Mouse (Mus musculus): ENCODE data around the gene Ankrd40. TPM values are rescaled to one million over a fixed set of nuclear protein-coding genes. Genes with fewer than 3 reads are reported as not detected.
A peak's percentile ranks its signal among the peaks of the same experiment; 100 is the strongest.

Ankrd40 gene
- polyA plus RNA-seq, 1 experiment from 2014 or later, result 27.4 TPM

DNA sequence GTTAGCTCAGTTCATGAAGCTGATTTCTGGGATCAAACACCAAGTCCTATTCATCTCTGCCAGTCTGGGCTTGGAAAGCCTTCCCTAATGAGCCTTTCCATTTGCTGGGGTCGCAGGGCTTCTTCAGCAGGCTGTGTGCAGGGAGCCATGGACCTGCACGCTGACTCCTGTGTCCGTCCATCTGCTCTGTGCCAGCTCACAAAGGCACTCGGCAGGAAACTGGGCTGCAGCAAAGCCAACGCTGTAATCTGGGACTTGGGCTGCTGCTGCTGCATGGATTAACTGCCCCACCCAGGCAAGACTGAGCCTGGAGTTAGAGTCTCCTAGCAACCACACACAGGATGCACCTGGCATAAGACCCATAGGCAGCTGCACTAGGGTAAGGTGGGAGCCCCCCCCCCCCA, 16.2 kb downstream of the Ankrd40 start:
- peak; percentile 85 for DNase-seq (ENCODE audit: low spot score, missing footprints)

DNA sequence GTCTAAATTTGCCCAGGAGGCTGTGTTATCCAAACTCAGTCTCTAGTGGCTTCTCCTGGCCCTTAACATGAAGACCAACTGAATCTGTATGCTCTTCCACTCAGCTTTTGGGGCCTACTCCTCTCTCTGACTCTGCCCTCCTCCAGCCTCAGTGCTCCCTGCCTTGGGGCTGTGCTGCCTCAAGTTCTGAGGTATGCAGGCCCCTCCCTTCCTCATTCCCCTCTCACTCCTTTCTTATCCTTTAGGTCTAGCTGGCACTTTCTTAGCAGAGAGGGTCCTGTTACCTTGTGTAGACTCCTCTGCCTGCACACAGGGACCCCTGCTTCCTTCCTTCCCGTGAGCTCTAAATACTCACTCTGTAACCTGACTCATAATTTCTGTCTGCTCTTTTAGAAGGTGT, 16.7 kb downstream of the Ankrd40 start:
- H3K36me3 ChIP-seq (ENCODE audit: control insufficient read depth, insufficient read depth, low read length), result peaks cover 4% of the 10 kb centered on the region; the same call in 1 of the 2 replicates
- H3K4me2 ChIP-seq, result no peak overlapping the region
- DNase-seq (ENCODE audit: low spot score, missing footprints) (peak; percentile 86), ATAC-seq (ENCODE audit: low FRiP score) (no peak)
- no peaks in the 10 kb centered on the region for H3K9me3 ChIP-seq (ENCODE audit: control insufficient read depth, low read length)
- no peak overlapping the region for H3K4me3 ChIP-seq (ENCODE audit: low read depth, low read length)
- peaks cover 41% of the 10 kb centered on the region for H3K4me1 ChIP-seq (ENCODE audit: control insufficient read depth, insufficient read depth, low read length)
- H3K27me3 ChIP-seq (ENCODE audit: control insufficient read depth, insufficient read depth, low read length), result 0 out of 2 replicates have a peak, but pooled peaks cover 2% of the 10 kb centered on the region
- WGBS, result 76% methylated on average over 1 of the region's 1 CpGs
- H3K9ac ChIP-seq (ENCODE audit: low read length), result no peak overlapping the region
- peak overlapping the region; percentile 7; the same call in 1 of the 2 replicates for H3K27ac ChIP-seq (ENCODE audit: low read depth, low read length)

More for the DNA sequence above, 16.2 kb downstream of the Ankrd40 start:
- no peak overlapping the region for H3K4me2 ChIP-seq
- no peak overlapping the region for H3K4me3 ChIP-seq (ENCODE audit: low read depth, low read length)
- H3K36me3 ChIP-seq (ENCODE audit: control insufficient read depth, insufficient read depth, low read length), result peaks cover 6% of the 10 kb centered on the region; the same call in 1 of the 2 replicates
- H3K27ac ChIP-seq (ENCODE audit: low read depth, low read length), result peak overlapping the region; percentile 52
- ATAC-seq (ENCODE audit: low FRiP score), result peak; percentile 56
- 0 out of 2 replicates have a peak, but pooled peaks cover 2% of the 10 kb centered on the region for H3K27me3 ChIP-seq (ENCODE audit: control insufficient read depth, insufficient read depth, low read length)
- H3K4me1 ChIP-seq (ENCODE audit: control insufficient read depth, insufficient read depth, low read length), result peaks cover 41% of the 10 kb centered on the region
- WGBS, result 12% methylated on average over 5 of the region's 5 CpGs
- no peak overlapping the region for H3K9ac ChIP-seq (ENCODE audit: low read length)
- H3K9me3 ChIP-seq (ENCODE audit: control insufficient read depth, low read length), result no peaks in the 10 kb centered on the region

DNA sequence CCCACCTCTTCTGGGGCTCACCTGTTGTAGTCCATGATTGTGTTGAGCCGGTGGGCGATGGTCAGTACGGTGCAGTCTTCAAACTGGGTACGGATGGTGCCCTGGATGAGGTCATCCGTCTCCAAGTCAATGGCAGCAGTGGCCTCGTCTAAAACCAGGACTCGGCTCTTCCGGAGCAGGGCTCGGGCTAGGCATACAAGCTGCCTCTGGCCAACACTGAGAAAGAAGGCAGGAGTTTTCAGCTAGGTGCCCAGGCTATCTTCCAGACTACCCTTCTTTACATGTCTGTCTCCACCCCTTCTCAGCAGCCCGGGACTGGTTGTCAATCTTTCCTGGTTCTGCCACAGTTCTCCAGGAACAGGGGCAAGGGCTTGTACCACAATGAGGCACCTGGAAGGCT, 18.1 kb downstream of the Ankrd40 start:
- Histone ChIP-seq H3K36me3 (ENCODE audit: control insufficient read depth, insufficient read depth, low read length) (no peaks in the 10 kb centered on the region), H3K4me3 (ENCODE audit: low read depth, low read length) (no peak overlapping the region), H3K27ac (ENCODE audit: low read depth, low read length) (no peak overlapping the region), H3K9ac (ENCODE audit: low read length) (no peak overlapping the region), H3K4me2 (no peak overlapping the region), H3K4me1 (ENCODE audit: control insufficient read depth, insufficient read depth, low read length) (peaks cover 34% of the 10 kb centered on the region), H3K9me3 (ENCODE audit: control insufficient read depth, low read length) (no peaks in the 10 kb centered on the region), H3K27me3 (ENCODE audit: control insufficient read depth, insufficient read depth, low read length) (0 out of 2 replicates have a peak, but pooled peaks cover 2% of the 10 kb centered on the region)
- DNase-seq (ENCODE audit: low spot score, missing footprints) (no peak), ATAC-seq (ENCODE audit: low FRiP score) (no peak)
- WGBS, result 89% methylated on average over 10 of the region's 10 CpGs

DNA sequence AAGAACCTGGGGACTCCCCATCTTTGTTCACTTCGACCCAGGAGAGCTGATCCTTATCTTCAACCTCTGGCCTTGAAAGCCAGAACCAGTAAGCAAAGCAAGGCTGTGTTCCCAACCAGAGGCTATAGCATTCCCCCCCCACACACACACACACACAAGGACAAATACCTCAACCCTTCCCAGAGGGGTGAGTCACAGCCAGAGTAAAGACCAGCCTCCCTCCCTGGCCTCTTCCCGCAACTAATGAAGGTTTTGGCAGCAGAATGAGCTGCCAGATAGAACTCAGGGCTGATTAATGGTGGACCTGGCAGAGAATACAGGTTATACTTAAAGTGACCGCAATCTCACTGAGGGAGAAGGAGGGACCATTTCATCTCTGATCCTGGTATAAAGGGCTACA, 18.8 kb downstream of the Ankrd40 start:
- 75% methylated on average over 3 of the region's 3 CpGs for WGBS
- no peak for ATAC-seq (ENCODE audit: low FRiP score)
- no peak for DNase-seq (ENCODE audit: low spot score, missing footprints)

DNA sequence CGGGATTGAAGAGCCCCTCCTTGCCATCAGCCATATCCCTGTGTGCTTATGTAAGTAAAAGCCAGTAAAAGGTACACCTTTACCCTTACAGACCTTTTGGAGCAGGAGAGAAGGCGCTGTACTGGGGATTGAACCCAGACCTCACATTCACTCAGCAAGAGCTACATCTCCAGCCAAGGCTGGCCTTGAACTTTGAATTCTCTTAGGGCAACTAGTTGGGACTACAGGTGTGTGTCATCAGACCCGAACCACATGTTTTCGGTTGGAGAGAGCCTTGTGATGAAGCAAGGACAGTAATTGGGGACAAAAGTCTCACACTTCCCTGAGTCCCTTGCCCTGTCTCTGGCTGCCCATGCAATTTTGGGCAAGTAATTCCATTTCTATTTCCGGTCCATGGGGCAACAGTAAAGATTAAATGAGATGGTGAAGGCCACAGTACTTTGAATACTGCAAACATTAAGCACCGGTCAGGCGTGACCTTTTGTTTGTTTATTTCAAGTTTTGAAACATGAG, 19.3 kb downstream of the Ankrd40 start:
- H3K4me2 ChIP-seq, result no peak overlapping the region
- no peak overlapping the region for H3K27ac ChIP-seq (ENCODE audit: low read depth, low read length)
- no peaks in the 10 kb centered on the region for H3K36me3 ChIP-seq (ENCODE audit: control insufficient read depth, insufficient read depth, low read length)
- WGBS, result 87% methylated on average over 7 of the region's 7 CpGs
- no peak overlapping the region for H3K9ac ChIP-seq (ENCODE audit: low read length)
- peaks cover 24% of the 10 kb centered on the region for H3K4me1 ChIP-seq (ENCODE audit: control insufficient read depth, insufficient read depth, low read length)
- H3K27me3 ChIP-seq (ENCODE audit: control insufficient read depth, insufficient read depth, low read length), result 0 out of 2 replicates have a peak, but pooled peaks cover 2% of the 10 kb centered on the region
- ATAC-seq (ENCODE audit: low FRiP score), result no peak
- no peaks in the 10 kb centered on the region for H3K9me3 ChIP-seq (ENCODE audit: control insufficient read depth, low read length)
- H3K4me3 ChIP-seq (ENCODE audit: low read depth, low read length), result no peak overlapping the region
- DNase-seq (ENCODE audit: low spot score, missing footprints), result no peak

More for the DNA sequence above, 18.8 kb downstream of the Ankrd40 start:
- no peak overlapping the region for H3K9ac ChIP-seq (ENCODE audit: low read length)
- H3K9me3 ChIP-seq (ENCODE audit: control insufficient read depth, low read length), result no peaks in the 10 kb centered on the region
- no peaks in the 10 kb centered on the region for H3K36me3 ChIP-seq (ENCODE audit: control insufficient read depth, insufficient read depth, low read length)
- no peak overlapping the region for H3K4me3 ChIP-seq (ENCODE audit: low read depth, low read length)
- no peak overlapping the region for H3K27ac ChIP-seq (ENCODE audit: low read depth, low read length)
- H3K27me3 ChIP-seq (ENCODE audit: control insufficient read depth, insufficient read depth, low read length), result 0 out of 2 replicates have a peak, but pooled peaks cover 2% of the 10 kb centered on the region
- H3K4me1 ChIP-seq (ENCODE audit: control insufficient read depth, insufficient read depth, low read length), result peaks cover 29% of the 10 kb centered on the region
- H3K4me2 ChIP-seq, result no peak overlapping the region

DNA sequence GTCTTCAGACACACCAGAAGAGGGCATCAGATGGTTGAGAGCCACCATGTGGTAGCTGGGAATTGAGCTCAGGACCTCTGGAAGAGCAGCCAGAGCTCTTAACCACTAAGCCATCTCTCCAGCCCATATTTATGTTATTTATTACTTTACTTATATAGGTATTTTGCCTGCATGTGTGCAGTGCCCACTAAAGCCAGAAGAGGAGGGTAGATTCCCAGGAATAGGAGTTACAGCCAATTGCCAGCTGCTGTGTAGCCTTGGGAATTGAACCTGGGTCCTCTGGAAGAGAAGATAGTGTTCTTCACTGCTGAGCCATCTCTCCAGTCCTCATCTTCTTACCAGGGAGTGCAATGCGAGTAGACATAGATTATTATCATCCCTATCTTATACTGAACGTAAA, 22.0 kb downstream of the Ankrd40 start:
- DNase-seq (ENCODE audit: low spot score, missing footprints), result no peak
- no peaks in the 10 kb centered on the region for H3K9me3 ChIP-seq (ENCODE audit: control insufficient read depth, low read length)
- H3K4me3 ChIP-seq (ENCODE audit: low read depth, low read length), result no peak overlapping the region
- no peak for ATAC-seq (ENCODE audit: low FRiP score)
- no peak overlapping the region for H3K9ac ChIP-seq (ENCODE audit: low read length)
- H3K27ac ChIP-seq (ENCODE audit: low read depth, low read length), result no peak overlapping the region
- H3K4me1 ChIP-seq (ENCODE audit: control insufficient read depth, insufficient read depth, low read length), result 0 out of 2 replicates have a peak, but pooled peaks cover 1% of the 10 kb centered on the region
- 78% methylated on average over 2 of the region's 2 CpGs for WGBS
- H3K4me2 ChIP-seq, result no peak overlapping the region
- 0 out of 2 replicates have a peak, but pooled peaks cover 2% of the 10 kb centered on the region for H3K27me3 ChIP-seq (ENCODE audit: control insufficient read depth, insufficient read depth, low read length)
- H3K36me3 ChIP-seq (ENCODE audit: control insufficient read depth, insufficient read depth, low read length), result no peaks in the 10 kb centered on the region

DNA sequence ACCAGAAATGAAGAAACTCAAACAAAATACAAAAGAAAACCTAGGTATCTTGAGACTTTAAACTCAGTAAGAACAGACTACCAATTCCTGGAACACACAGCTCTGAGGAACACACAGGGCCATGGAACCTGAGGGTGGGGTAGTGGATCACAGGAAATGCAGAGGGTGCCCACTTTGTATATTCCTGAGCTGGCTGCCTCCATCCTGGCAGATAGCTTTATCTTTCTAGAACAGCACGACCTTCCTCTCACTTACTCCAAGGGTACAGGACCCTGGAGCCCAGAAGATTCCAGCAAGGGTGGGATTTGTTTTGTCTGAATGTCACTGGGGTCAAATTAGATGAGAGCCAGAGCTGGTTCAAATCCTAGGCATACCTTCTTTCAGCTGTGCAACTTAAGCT, 22.5 kb downstream of the Ankrd40 start:
- Histone ChIP-seq H3K4me1 (ENCODE audit: control insufficient read depth, insufficient read depth, low read length) (no peaks in the 10 kb centered on the region), H3K27ac (ENCODE audit: low read depth, low read length) (no peak overlapping the region), H3K9me3 (ENCODE audit: control insufficient read depth, low read length) (no peaks in the 10 kb centered on the region), H3K4me3 (ENCODE audit: low read depth, low read length) (no peak overlapping the region), H3K4me2 (no peak overlapping the region), H3K36me3 (ENCODE audit: control insufficient read depth, insufficient read depth, low read length) (no peaks in the 10 kb centered on the region), H3K27me3 (ENCODE audit: control insufficient read depth, insufficient read depth, low read length) (no peaks in the 10 kb centered on the region), H3K9ac (ENCODE audit: low read length) (no peak overlapping the region)
- no peak for DNase-seq (ENCODE audit: low spot score, missing footprints)
- no peak for ATAC-seq (ENCODE audit: low FRiP score)
- WGBS, result 73% methylated on average over 1 of the region's 1 CpGs

DNA sequence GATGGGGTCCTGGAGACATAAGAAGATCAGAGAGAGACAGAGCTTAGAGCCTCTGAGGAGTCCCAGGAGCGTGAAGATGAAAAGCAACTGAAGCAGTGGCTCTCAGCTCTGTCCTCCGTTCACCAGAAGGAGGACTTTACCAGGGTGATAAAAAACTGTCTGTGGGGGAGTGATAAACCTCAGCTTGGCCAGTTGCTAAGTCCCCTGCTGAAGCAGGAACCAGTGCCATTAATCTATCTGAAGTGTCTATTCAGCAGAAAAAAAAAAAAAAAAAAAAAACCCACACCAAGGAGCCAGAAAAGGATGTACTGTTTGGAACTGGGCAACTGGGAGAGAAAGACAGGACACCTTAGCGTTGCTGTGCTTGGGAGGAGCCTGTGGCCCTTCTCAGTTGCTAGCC, 23.3 kb downstream of the Ankrd40 start:
- Histone ChIP-seq H3K27me3 (ENCODE audit: control insufficient read depth, insufficient read depth, low read length) (no peaks in the 10 kb centered on the region), H3K36me3 (ENCODE audit: control insufficient read depth, insufficient read depth, low read length) (no peaks in the 10 kb centered on the region), H3K4me1 (ENCODE audit: control insufficient read depth, insufficient read depth, low read length) (no peaks in the 10 kb centered on the region), H3K9me3 (ENCODE audit: control insufficient read depth, low read length) (no peaks in the 10 kb centered on the region), H3K4me2 (no peak overlapping the region), H3K9ac (ENCODE audit: low read length) (no peak overlapping the region), H3K4me3 (ENCODE audit: low read depth, low read length) (no peak overlapping the region), H3K27ac (ENCODE audit: low read depth, low read length) (no peak overlapping the region)
- DNase-seq (ENCODE audit: low spot score, missing footprints) (no peak), ATAC-seq (ENCODE audit: low FRiP score) (no peak)
- WGBS, result 37% methylated on average over 3 of the region's 3 CpGs

DNA sequence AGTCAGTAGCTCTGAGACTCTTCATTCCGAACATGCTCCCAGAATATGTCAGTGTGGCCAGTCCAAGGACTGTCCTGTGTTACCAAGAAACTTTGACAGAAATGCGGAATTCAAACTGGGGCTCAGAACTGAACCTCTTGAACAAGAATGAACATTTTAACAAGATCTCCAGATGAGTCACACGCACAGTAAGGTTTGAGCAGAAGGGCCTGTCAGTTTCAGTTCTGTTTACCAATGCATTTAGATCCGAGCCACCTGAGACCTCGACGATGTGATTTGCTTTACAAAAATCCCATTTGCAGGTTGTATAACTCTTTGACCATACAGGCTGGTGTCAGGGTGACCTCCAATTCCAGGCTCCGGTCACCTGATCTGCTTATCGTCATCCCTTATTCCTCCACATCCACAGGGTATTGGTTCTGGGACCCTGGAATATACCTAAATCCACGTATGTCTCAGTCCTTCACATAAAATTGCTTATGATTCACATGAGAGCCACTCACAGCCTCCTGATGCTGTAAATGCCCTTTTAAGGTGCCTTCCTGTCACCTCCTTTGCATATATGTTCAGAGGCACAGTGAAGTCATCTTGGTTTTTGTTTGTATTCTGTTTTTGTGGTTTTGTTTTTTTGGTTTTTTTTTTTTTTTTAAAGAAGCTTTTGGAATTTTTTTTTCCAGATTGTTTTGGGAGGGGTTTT, 27.9 kb downstream of the Ankrd40 start:
- no peaks in the 10 kb centered on the region for H3K36me3 ChIP-seq (ENCODE audit: control insufficient read depth, insufficient read depth, low read length)
- H3K4me1 ChIP-seq (ENCODE audit: control insufficient read depth, insufficient read depth, low read length), result no peaks in the 10 kb centered on the region
- H3K9me3 ChIP-seq (ENCODE audit: control insufficient read depth, low read length), result no peaks in the 10 kb centered on the region
- H3K27me3 ChIP-seq (ENCODE audit: control insufficient read depth, insufficient read depth, low read length), result no peaks in the 10 kb centered on the region
- H3K4me3 ChIP-seq (ENCODE audit: low read depth, low read length), result no peak overlapping the region
- no peak overlapping the region for H3K4me2 ChIP-seq
- DNase-seq (ENCODE audit: low spot score, missing footprints) (no peak), ATAC-seq (ENCODE audit: low FRiP score) (no peak)
- no peak overlapping the region for H3K9ac ChIP-seq (ENCODE audit: low read length)
- H3K27ac ChIP-seq (ENCODE audit: low read depth, low read length), result no peak overlapping the region
- 86% methylated on average over 9 of the region's 9 CpGs for WGBS
